Mouse (Mus musculus) lung, postnatal 36 days (tissue): ENCODE measurements around the gene Dkk2.

Experiments used
- DNase-seq: peaks from one replicate; pipeline ENCODE4 v3.0.0; 2022; ENCODE audit warnings: mixed read lengths

Dkk2 gene

GRCm38 (mm10) chr3:132129730-132130274 lies 44.7 kb downstream of the Dkk2 start:
- no peak for DNase-seq

GRCm38 (mm10) chr3:132130781-132131180 lies 45.7 kb downstream of the Dkk2 start:
- DNase-seq, result no peak

GRCm38 (mm10) chr3:132131939-132132338 lies 46.8 kb downstream of the Dkk2 start:
- no peak for DNase-seq

GRCm38 (mm10) chr3:132134502-132134901 lies 49.4 kb downstream of the Dkk2 start:
- DNase-seq, result no peak

- no peak for DNase-seq
These were observed 52.8 kb downstream of the Dkk2 start for GRCm38 (mm10) chr3:132137802-132138378.

- no peak for DNase-seq
These were observed 55.9 kb downstream of the Dkk2 start for GRCm38 (mm10) chr3:132141031-132141430.

GRCm38 (mm10) chr3:132149446-132150025 lies 64.4 kb downstream of the Dkk2 start:
- peak; percentile 34 for DNase-seq

- no peak for DNase-seq
These were observed 73.7 kb downstream of the Dkk2 start for GRCm38 (mm10) chr3:132158817-132159216.

GRCm38 (mm10) chr3:132168911-132169310 lies 83.8 kb downstream of the Dkk2 start:
- DNase-seq, result no peak

GRCm38 (mm10) chr3:132186888-132187552 lies 101.9 kb downstream of the Dkk2 start:
- no peak for DNase-seq

- no peak for DNase-seq
These were observed 116.9 kb downstream of the Dkk2 start for GRCm38 (mm10) chr3:132201950-132202349.

- no peak for DNase-seq
These were observed 117.6 kb downstream of the Dkk2 start for GRCm38 (mm10) chr3:132202665-132203064.

- DNase-seq, result peak; percentile 50
These were observed 122.4 kb downstream of the Dkk2 start for GRCm38 (mm10) chr3:132207469-132207868.

GRCm38 (mm10) chr3:132211260-132211659 lies 126.2 kb downstream of the Dkk2 start:
- peak; percentile 2 for DNase-seq

GRCm38 (mm10) chr3:132219977-132220487 lies 134.9 kb downstream of the Dkk2 start:
- no peak for DNase-seq

- peak; percentile 0 for DNase-seq
These were observed 142.5 kb downstream of the Dkk2 start for GRCm38 (mm10) chr3:132227622-132228021.
